Comparison of ENCODE assay signal across 9 mouse cellular contexts in genomic region chr11:115420336-115421190, GRCm38 (mm10). TPM values are rescaled to one million over a fixed set of nuclear protein-coding genes. Genes with fewer than 3 reads are reported as not detected.
DNase-seq lines count a peak whose midpoint lies in the region; ATAC-seq and TF ChIP-seq lines count a peak whose summit lies in the region.
"Had no signal": no experiment of that assay in that cellular context is flagged by ENCODE, and none has a peak within 500 bp of the region (broad histone marks: within the 10 kb centered on the region; RNA-seq: fewer than 3 reads in every experiment).

No protein-coding gene starts in this region.

- peak overlapping the region; percentile 97 for H3K4me3 ChIP-seq in hindbrain, embryonic 12.5 days
- H3K4me3 ChIP-seq in left cerebral cortex, adult 2 months, result peak overlapping the region; percentile 94
- H3K4me3 ChIP-seq in small intestine, adult 2 months (ENCODE audit: low read depth, low read length), result peak overlapping the region; percentile 94

- H3K27ac ChIP-seq in hindbrain, embryonic 12.5 days, result peak overlapping the region; percentile 94
- H3K27ac ChIP-seq in left cerebral cortex, adult 2 months, result peak overlapping the region; percentile 93
- peak overlapping the region; percentile 94 for H3K27ac ChIP-seq in small intestine, adult 2 months (ENCODE audit: insufficient read depth, low read depth, low read length)

- peak overlapping the region; percentile 98 for H3K9ac ChIP-seq in hindbrain, embryonic 12.5 days

- 3% methylated on average over 39 of the region's 45 CpGs for WGBS in hindbrain, embryonic 12.5 days
- under 1% methylated on average over 44 of the region's 45 CpGs for WGBS in small intestine, adult 2 months

- peak; percentile 73 for ATAC-seq in hindbrain, embryonic 12.5 days (ENCODE audit: low FRiP score)
- ATAC-seq in inflammation-experienced regulatory T-cells, adult 6 months, result no peak

- TF ChIP-seq CTCF in left cerebral cortex, adult 2 months (IDR thresholded peaks at IDR 0.05), result no peak; the same call in 1 of the 2 replicates
- TF ChIP-seq CTCF in small intestine, adult 2 months (IDR thresholded peaks at IDR 0.05; ENCODE audit: extremely low read depth, insufficient read length, insufficient replicate concordance, low read depth, low read length), result peak; percentile 23; the same call in 1 of the 2 replicates

- H3K4me2 ChIP-seq in hindbrain, embryonic 12.5 days (replicated peaks), result peak overlapping the region; percentile 98

- H3K36me3 ChIP-seq in hindbrain, embryonic 12.5 days, result peaks cover 42% of the 10 kb centered on the region
- peaks cover 33% of the 10 kb centered on the region for H3K36me3 ChIP-seq in small intestine, adult 2 months (ENCODE audit: control insufficient read depth, insufficient read depth, low read length)

- no peaks in the 10 kb centered on the region for H3K9me3 ChIP-seq in hindbrain, embryonic 12.5 days (replicated peaks)

- peaks cover 23% of the 10 kb centered on the region for H3K4me1 ChIP-seq in hindbrain, embryonic 12.5 days
- peaks cover 17% of the 10 kb centered on the region; the same call in 1 of the 2 replicates for H3K4me1 ChIP-seq in small intestine, adult 2 months (ENCODE audit: control insufficient read depth, insufficient read depth, insufficient read length, low read length)

- H3K27me3 ChIP-seq in hindbrain, embryonic 12.5 days, result no peaks in the 10 kb centered on the region
- no peaks in the 10 kb centered on the region for H3K27me3 ChIP-seq in small intestine, adult 2 months (ENCODE audit: control insufficient read depth, insufficient read depth, low read length)

- peak; percentile 75 for DNase-seq in NIH3T3 (ENCODE audit: low read depth)
- peak; percentile 80 for DNase-seq in cerebellum, adult 9-10 months
- peak; percentile 35 to 51 for DNase-seq in frontal cortex, adult 2 months (ENCODE audit: extremely low spot score in 1 of 2, low spot score in 1 of 2)
- DNase-seq in left cerebral cortex, adult 2 months (ENCODE audit: extremely low spot score in 1 of 2, low spot score in 2 of 2), result peak; percentile 47 to 63
- DNase-seq in lung, postnatal 4 days, result peak; percentile 73 to 82

- intact Hi-C loops in left cerebral cortex, adult 2 months (cut with DNase I), result loop anchor here (2.0 kb wide), 1 partner anchor 54 kb away; the partner anchor contains the start of gene Armc7

- no peak for TF ChIP-seq POLR2A in small intestine, adult 2 months (IDR thresholded peaks at IDR 0.05; ENCODE audit: low read depth, low read length)

RNA-seq across cellular contexts. Expression of gene Kctd2, which starts 0.6 kb away (rescaled TPM):
- 71.8 and 78.7 TPM in 2 replicates for polyA plus RNA-seq in frontal cortex, adult 2 months (2012; rRNA removed)
- polyA plus RNA-seq in hindbrain, embryonic 12.5 days (2016; fragmentation: Nextera tagmentation; extraction: Ambion mirVana), result 30.0 and 33.0 TPM in 2 replicates
- 10 to 100 TPM; 72.4 to 76.2 TPM for total RNA-seq in left cerebral cortex, adult 2 months (2021)
- 13.4 and 27.3 TPM in 2 replicates for polyA plus RNA-seq in small intestine, adult 2 months (2012; rRNA removed)
- 10 to 100 TPM in 2 of 3 experiments, 1 to 10 TPM in 1; 5.6 to 15.7 (median 14.9) TPM for polyA plus RNA-seq in inflammation-experienced regulatory T-cells, adult 6 months (2017; shearing (Covaris generic))

RNA-seq across cellular contexts. Expression of gene Atp5h, which starts 0.8 kb away (rescaled TPM):
- polyA plus RNA-seq in frontal cortex, adult 2 months (2012; rRNA removed), result 785 and 842 TPM in 2 replicates
- 810 and 835 TPM in 2 replicates for polyA plus RNA-seq in hindbrain, embryonic 12.5 days (2016; fragmentation: Nextera tagmentation; extraction: Ambion mirVana)
- 100 to 1,000 TPM; 436 to 465 TPM for total RNA-seq in left cerebral cortex, adult 2 months (2021)
- 50.8 and 61.5 TPM in 2 replicates for polyA plus RNA-seq in small intestine, adult 2 months (2012; rRNA removed)
- 100 to 1,000 TPM; 696 to 777 (median 721) TPM for polyA plus RNA-seq in inflammation-experienced regulatory T-cells, adult 6 months (2017; shearing (Covaris generic))

RNA-seq across cellular contexts. Expression of gene Mrpl58, which starts 17.0 kb away (rescaled TPM):
- 129 and 134 TPM in 2 replicates for polyA plus RNA-seq in frontal cortex, adult 2 months (2012; rRNA removed)
- 180 and 190 TPM in 2 replicates for polyA plus RNA-seq in hindbrain, embryonic 12.5 days (2016; fragmentation: Nextera tagmentation; extraction: Ambion mirVana)
- total RNA-seq in left cerebral cortex, adult 2 months (2021), result 100 to 1,000 TPM; 113 to 118 TPM
- polyA plus RNA-seq in small intestine, adult 2 months (2012; rRNA removed), result 42.0 and 45.8 TPM in 2 replicates
- 100 to 1,000 TPM; 173 to 208 (median 179) TPM for polyA plus RNA-seq in inflammation-experienced regulatory T-cells, adult 6 months (2017; shearing (Covaris generic))

RNA-seq across cellular contexts. Expression of gene Trim80, which starts 19.8 kb away (rescaled TPM):
- 0.06 and 0.17 TPM in 2 replicates for polyA plus RNA-seq in frontal cortex, adult 2 months (2012; rRNA removed)
- polyA plus RNA-seq in hindbrain, embryonic 12.5 days (2016; fragmentation: Nextera tagmentation; extraction: Ambion mirVana), result 0.20 TPM in 1 of 2 replicates, not detected in the other
- under 1 TPM in 1 of 2 experiments, not detected in 1; 0.16 TPM for total RNA-seq in left cerebral cortex, adult 2 months (2021)
- 1.5 and 4.7 TPM in 2 replicates for polyA plus RNA-seq in small intestine, adult 2 months (2012; rRNA removed)
- not detected for polyA plus RNA-seq in inflammation-experienced regulatory T-cells, adult 6 months (2017; shearing (Covaris generic))
- total RNA-seq: layer of hippocampus, adult 18-20 months had no signal

RNA-seq across cellular contexts. Expression of gene Cdr2l, which starts 38.8 kb away (rescaled TPM):
- 22.7 and 23.1 TPM in 2 replicates for polyA plus RNA-seq in frontal cortex, adult 2 months (2012; rRNA removed)
- polyA plus RNA-seq in hindbrain, embryonic 12.5 days (2016; fragmentation: Nextera tagmentation; extraction: Ambion mirVana), result 27.6 and 28.8 TPM in 2 replicates
- 10 to 100 TPM; 25.0 to 26.4 TPM for total RNA-seq in left cerebral cortex, adult 2 months (2021)
- polyA plus RNA-seq in small intestine, adult 2 months (2012; rRNA removed), result 3.8 and 4.2 TPM in 2 replicates
- not detected for polyA plus RNA-seq in inflammation-experienced regulatory T-cells, adult 6 months (2017; shearing (Covaris generic))

Comparison
In these comparisons a context has a peak if more than half of its experiments do, and no peak if none do; other contexts are left out.
1. RNA of gene Atp5h, which starts 0.8 kb away (polyA plus RNA-seq): 810 to 835 TPM in hindbrain, embryonic 12.5 days, 785 to 842 TPM in frontal cortex, adult 2 months and 696 to 777 TPM in inflammation-experienced regulatory T-cells, adult 6 months; 50.8 to 61.5 TPM in small intestine, adult 2 months; every median in the first group is over 10 times any median in the second.
2. Peak in every context shown above with its lines, with median percentiles within 50 percentile points of each other: DNase-seq, H3K27ac ChIP-seq and H3K4me3 ChIP-seq.